In the genomic region with DNA sequence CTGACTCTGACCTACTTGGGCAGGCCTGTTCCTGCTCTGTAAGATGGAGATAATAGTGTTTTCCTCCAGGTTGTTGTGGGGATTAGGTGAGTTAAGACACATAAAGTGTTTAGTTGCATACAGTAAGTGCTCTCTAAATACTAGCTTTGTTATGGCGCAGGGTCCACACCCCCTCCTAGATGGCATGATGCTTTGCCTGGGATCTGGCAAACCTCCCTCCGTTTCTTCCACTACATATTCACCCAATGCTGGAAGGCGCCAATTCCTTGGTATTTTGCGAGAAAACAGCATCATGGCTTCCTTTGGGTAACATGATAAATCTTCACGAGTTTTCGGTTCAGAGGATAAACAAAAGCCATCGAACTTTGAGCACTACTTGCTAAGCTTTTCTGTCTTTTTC, we compare ENCODE assay signal across 9 mouse cellular contexts. TPM values are rescaled to one million over a fixed set of nuclear protein-coding genes. Genes with fewer than 3 reads are reported as not detected.
DNase-seq lines count a peak whose midpoint lies in the region; ATAC-seq and TF ChIP-seq lines count a peak whose summit lies in the region.
"Had no signal": no experiment of that assay in that cellular context is flagged by ENCODE, and none has a peak within 500 bp of the region (broad histone marks: within the 10 kb centered on the region; RNA-seq: fewer than 3 reads in every experiment).

No protein-coding gene starts in this region.

- no peaks in the 10 kb centered on the region for H3K9me3 ChIP-seq in stomach, embryonic 15.5 days
- H3K9me3 ChIP-seq in stomach, postnatal 0 days (ENCODE audit: control insufficient read depth, low read length): no peaks in the 10 kb centered on the region
- no peaks in the 10 kb centered on the region for H3K9me3 ChIP-seq in limb, embryonic 14.5 days (ENCODE audit: control insufficient read depth, low read length)

- no peak overlapping the region for H3K4me3 ChIP-seq in heart, adult 2 months
- no peak overlapping the region for H3K4me3 ChIP-seq in stomach, embryonic 15.5 days (replicated peaks)
- no peak overlapping the region for H3K4me3 ChIP-seq in stomach, postnatal 0 days (ENCODE audit: low read depth, low read length)
- no peak overlapping the region for H3K4me3 ChIP-seq in limb, embryonic 14.5 days (replicated peaks; ENCODE audit: low read length)
- H3K4me3 ChIP-seq in olfactory bulb, adult 2 months (ENCODE audit: insufficient read depth, low read depth, low read length): no peak overlapping the region; the same call in 1 of the 2 replicates

- TF ChIP-seq EP300 in heart, adult 2 months (IDR thresholded peaks at IDR 0.05; ENCODE audit: insufficient read depth, low read depth, low read length): no peak
- no peak for TF ChIP-seq EP300 in stomach, postnatal 0 days (optimal IDR thresholded peaks at IDR 0.05)

- no peaks in the 10 kb centered on the region for H3K27me3 ChIP-seq in heart, adult 2 months (ENCODE audit: control insufficient read depth, insufficient read depth, low read length)
- H3K27me3 ChIP-seq in stomach, embryonic 15.5 days (replicated peaks): no peaks in the 10 kb centered on the region
- no peaks in the 10 kb centered on the region for H3K27me3 ChIP-seq in stomach, postnatal 0 days (ENCODE audit: control insufficient read depth, insufficient read depth, low read length)
- no peaks in the 10 kb centered on the region for H3K27me3 ChIP-seq in limb, embryonic 14.5 days (ENCODE audit: control insufficient read depth, insufficient read depth, low read length)

- H3K4me1 ChIP-seq in heart, adult 2 months (ENCODE audit: control insufficient read depth, insufficient read depth, low read length): peaks cover 13% of the 10 kb centered on the region
- peaks cover 14% of the 10 kb centered on the region; the same call in 1 of the 2 replicates for H3K4me1 ChIP-seq in stomach, embryonic 15.5 days
- no peaks in the 10 kb centered on the region for H3K4me1 ChIP-seq in stomach, postnatal 0 days (replicated peaks; ENCODE audit: control insufficient read depth, insufficient read depth)
- H3K4me1 ChIP-seq in limb, embryonic 14.5 days (ENCODE audit: control insufficient read depth, insufficient read depth, low read length): peaks cover 15% of the 10 kb centered on the region
- H3K4me1 ChIP-seq in olfactory bulb, adult 2 months (ENCODE audit: control insufficient read depth, insufficient read depth, low read length): peaks cover 9% of the 10 kb centered on the region

- no peak for TF ChIP-seq POLR2A in heart, adult 2 months (IDR thresholded peaks at IDR 0.05; ENCODE audit: insufficient read depth, low read depth, low read length)
- no peak for TF ChIP-seq POLR2A in limb, embryonic 14.5 days (IDR thresholded peaks at IDR 0.05; ENCODE audit: borderline replicate concordance, extremely low read depth, insufficient read depth, insufficient read length)
- TF ChIP-seq POLR2A in olfactory bulb, adult 2 months (IDR thresholded peaks at IDR 0.05; ENCODE audit: insufficient read depth, low read depth, low read length): no peak

- H3K9ac ChIP-seq in heart, adult 2 months (ENCODE audit: low read depth, low read length): peak overlapping the region; percentile 61; the same call in 1 of the 2 replicates
- H3K9ac ChIP-seq in stomach, embryonic 15.5 days: no peak overlapping the region
- no peak overlapping the region for H3K9ac ChIP-seq in stomach, postnatal 0 days (ENCODE audit: low read length)
- no peak overlapping the region for H3K9ac ChIP-seq in limb, embryonic 14.5 days (ENCODE audit: low read depth, low read length, severe bottlenecking)

- intact Hi-C loops in heart, adult 2 months (cut with DNase I): loop anchor here (5.0 to 10.0 kb wide), 3 partner anchors 87 to 861 kb away; partner anchors contain the start of genes Cox15, Cutc and Nkx2-3

- no peak for DNase-seq in heart, adult 2 months
- DNase-seq in heart, adult 8-10 months (ENCODE audit: low spot score): no peak
- DNase-seq in stomach, postnatal 0 days (ENCODE audit: low spot score): no peak
- DNase-seq in limb, embryonic 14.5 days (ENCODE audit: low spot score): no peak
- DNase-seq in thymus, postnatal 4 days: no peak
- no peak for DNase-seq in urinary bladder, adult 18-20 months (ENCODE audit: low spot score in 2 of 2)
- DNase-seq: thymus, adult 18-20 months had no signal

- ATAC-seq in stomach, embryonic 15.5 days (ENCODE audit: insufficient read depth, low FRiP score, low read depth): no peak
- no peak for ATAC-seq in stomach, postnatal 0 days (ENCODE audit: low FRiP score, low TSS enrichment)
- no peak for ATAC-seq in limb, embryonic 14.5 days (ENCODE audit: low FRiP score, low read depth)

- 83% methylated on average over 7 of the region's 7 CpGs for WGBS in heart, adult 2 months
- WGBS in stomach, embryonic 15.5 days: 83% methylated on average over 7 of the region's 7 CpGs
- 86% methylated on average over 7 of the region's 7 CpGs for WGBS in stomach, postnatal 0 days
- 81% methylated on average over 7 of the region's 7 CpGs for WGBS in limb, embryonic 14.5 days
- WGBS in olfactory bulb, adult 2 months: 72% methylated on average over 7 of the region's 7 CpGs

- no peaks in the 10 kb centered on the region for H3K79me2 ChIP-seq in heart, adult 2 months (replicated peaks; ENCODE audit: control insufficient read depth, insufficient read depth, low read length)

- no peaks in the 10 kb centered on the region for H3K36me3 ChIP-seq in heart, adult 2 months (ENCODE audit: control insufficient read depth, insufficient read depth, low read length)
- no peaks in the 10 kb centered on the region for H3K36me3 ChIP-seq in stomach, embryonic 15.5 days
- H3K36me3 ChIP-seq in stomach, postnatal 0 days (ENCODE audit: control insufficient read depth, insufficient read depth, low read length): no peaks in the 10 kb centered on the region
- H3K36me3 ChIP-seq in limb, embryonic 14.5 days (ENCODE audit: control insufficient read depth, insufficient read depth, low read length): no peaks in the 10 kb centered on the region

- peak overlapping the region; percentile 90 for H3K27ac ChIP-seq in heart, adult 2 months
- H3K27ac ChIP-seq in stomach, embryonic 15.5 days: no peak overlapping the region
- no peak overlapping the region for H3K27ac ChIP-seq in stomach, postnatal 0 days (replicated peaks)
- H3K27ac ChIP-seq in limb, embryonic 14.5 days (replicated peaks; ENCODE audit: low read depth, low read length): no peak overlapping the region
- peak overlapping the region; percentile 98 for H3K27ac ChIP-seq in olfactory bulb, adult 2 months (ENCODE audit: insufficient read depth, low read depth, low read length)

- peak overlapping the region; percentile 75; the same call in 1 of the 2 replicates for H3K4me2 ChIP-seq in stomach, embryonic 15.5 days
- no peak overlapping the region; the same call in 1 of the 2 replicates for H3K4me2 ChIP-seq in stomach, postnatal 0 days (replicated peaks; ENCODE audit: low read depth)
- peak overlapping the region; percentile 93; the same call in 1 of the 2 replicates for H3K4me2 ChIP-seq in limb, embryonic 14.5 days (replicated peaks; ENCODE audit: low read depth, low read length, severe bottlenecking)

- no peak for TF ChIP-seq CTCF in heart, adult 2 months (IDR thresholded peaks at IDR 0.05)
- TF ChIP-seq CTCF in stomach, postnatal 0 days (IDR thresholded peaks at IDR 0.05; ENCODE audit: low read depth): no peak
- TF ChIP-seq CTCF in olfactory bulb, adult 2 months (IDR thresholded peaks at IDR 0.05; ENCODE audit: insufficient read depth, low read depth, low read length): no peak

RNA-seq across cellular contexts. Expression of gene Got1, which starts 1.2 kb away (rescaled TPM):
- 1,000 to 10,000 TPM in 1 of 2 experiments, 100 to 1,000 TPM in 1; 956 to 1,224 TPM for total RNA-seq in heart, adult 2 months (2021)
- polyA plus RNA-seq in heart, adult 2 months (2012; rRNA removed): 575 and 746 TPM in 2 replicates
- 1,000 to 10,000 TPM in 3 of 4 experiments, 100 to 1,000 TPM in 1; 973 to 1,404 (median 1,052) TPM for total RNA-seq in heart, adult 8-10 months (2022)
- 33.7 and 35.7 TPM in 2 replicates for polyA plus RNA-seq in stomach, embryonic 15.5 days (2015; fragmentation: Nextera tagmentation; extraction: Ambion mirVana)
- polyA plus RNA-seq in stomach, postnatal 0 days (2015; fragmentation: Nextera tagmentation; extraction: Ambion mirVana): 49.3 and 51.1 TPM in 2 replicates
- polyA plus RNA-seq in limb, embryonic 14.5 days (2012; rRNA removed): 21.9 and 24.5 TPM in 2 replicates
- polyA plus RNA-seq in limb, embryonic 14.5 days (2014; fragmentation: Nextera tagmentation; extraction: Ambion mirVana): 20.3 and 21.1 TPM in 2 replicates
- not detected in 2 replicates for polyA plus RNA-seq in olfactory bulb, adult 2 months (2012; ENCODE audit: insufficient read depth, insufficient read length, low replicate concordance, missing spikeins)

Comparison
In these comparisons a context has a peak if more than half of its experiments do, and no peak if none do; other contexts are left out.
1. H3K27ac ChIP-seq: peak in heart, adult 2 months (single experiment) and olfactory bulb, adult 2 months (single experiment); none in stomach, embryonic 15.5 days (single experiment), stomach, postnatal 0 days (single experiment) and limb, embryonic 14.5 days (single experiment).